8 mouse cellular contexts compared by ENCODE assay signal in genomic region chr3:41108306-41108785, GRCm38 (mm10).
DNase-seq lines count a peak whose midpoint lies in the region; ATAC-seq lines count a peak whose summit lies in the region.

No protein-coding gene starts in this region.

- DNase-seq in frontal cortex, postnatal 14 days (ENCODE audit: low spot score in 2 of 2) = no peak
- peak; percentile 4 for DNase-seq in CD4-positive helper T cell, adult 2 months (ENCODE audit: low read depth, low spot score)
- peak; percentile 54 for DNase-seq in fat pad, adult 2 months (ENCODE audit: extremely low read depth, low read depth, low spot score)
- peak; percentile 19 to 55 for DNase-seq in kidney, postnatal 36 days
- no peak for DNase-seq in B cell, adult 2 months
- DNase-seq in cerebellum, adult 8-10 months = no peak
- DNase-seq in right cerebral cortex, adult 2 months (ENCODE audit: low spot score in 2 of 2) = no peak

- peak; percentile 25 for ATAC-seq in frontal cortex, adult (ENCODE audit: low TSS enrichment)

Comparison
In these comparisons a context has a peak if more than half of its experiments do, and no peak if none do; other contexts are left out.
1. DNase-seq: peak in CD4-positive helper T cell, adult 2 months (single experiment), fat pad, adult 2 months (single experiment) and kidney, postnatal 36 days (2 of 2); none in frontal cortex, postnatal 14 days (0 of 2), B cell, adult 2 months (0 of 2), cerebellum, adult 8-10 months (single experiment) and right cerebral cortex, adult 2 months (0 of 2).